Mouse (Mus musculus): ENCODE results near the gene Tgfb2.

GRCm38 (mm10) chr1:186662996-186663395 is 42.8 kb downstream of the Tgfb2 start:
- TF ChIP-seq CEBPB (IDR thresholded peaks at IDR 0.05; ENCODE audit: insufficient read depth, poor library complexity, severe bottlenecking) (no peak), POLR2AphosphoS2 (IDR thresholded peaks at IDR 0.05; ENCODE audit: insufficient read length, low read depth) (no peak), USF1 (IDR thresholded peaks at IDR 0.05; ENCODE audit: low read depth) (no peak), POLR2A (IDR thresholded peaks at IDR 0.05; ENCODE audit: insufficient read length, low read depth) (no peak), TCF3 (IDR thresholded peaks at IDR 0.05; ENCODE audit: insufficient read length, low read depth) (no peak), MYOG (IDR thresholded peaks at IDR 0.05; ENCODE audit: control insufficient read depth in 1 of 3, insufficient read depth in 1 of 3, insufficient read length in 2 of 3, low read depth in 2 of 3) (no peak), MYOD1 (IDR thresholded peaks at IDR 0.05; ENCODE audit: control insufficient read depth in 1 of 3, insufficient read length in 2 of 3, low read depth in 2 of 3) (no peak), TCF12 (IDR thresholded peaks at IDR 0.05; ENCODE audit: insufficient read depth, poor library complexity, severe bottlenecking) (no peak), REST (IDR thresholded peaks at IDR 0.05; ENCODE audit: insufficient read depth, insufficient read length) (no peak), E2F4 (IDR thresholded peaks at IDR 0.05; ENCODE audit: insufficient read depth) (no peak), MAX (IDR thresholded peaks at IDR 0.05; ENCODE audit: low read depth) (no peak), SRF (IDR thresholded peaks at IDR 0.05; ENCODE audit: control insufficient read depth, insufficient read length, low read depth) (no peak)
